Mouse (Mus musculus): ENCODE results near the gene Lrit2. TPM values are rescaled to one million over a fixed set of nuclear protein-coding genes. Genes with fewer than 3 reads are reported as not detected.

Lrit2 gene
- polyA plus RNA-seq, 2 experiments: not detected

- Histone ChIP-seq H3K4me1 (replicated peaks; ENCODE audit: control insufficient read depth in 2 of 2, insufficient read depth in 2 of 2, low read length in 1 of 2) (no peaks in the 10 kb centered on the region), H3K4me2 (ENCODE audit: low read depth) (no peak within 1 kb of the TSS), H3K27ac (no peak within 1 kb of the TSS), H3K9ac (replicated peaks) (no peak within 1 kb of the TSS), H3K4me3 (ENCODE audit: insufficient read depth in 1 of 2, low read depth in 2 of 2, low read length in 2 of 2) (no peak within 1 kb of the TSS), H3K27me3 (ENCODE audit: control insufficient read depth, insufficient read depth, low read length) (peaks cover 12% of the 10 kb centered on the region), H3K36me3 (replicated peaks; ENCODE audit: control insufficient read depth, insufficient read depth, low read depth) (no peaks in the 10 kb centered on the region), H3K9me3 (ENCODE audit: control insufficient read depth, low read length) (no peaks in the 10 kb centered on the region)
- DNase-seq (ENCODE audit: low read depth in 3 of 3, low spot score in 3 of 3): no peak
- TF ChIP-seq CTCF (IDR thresholded peaks at IDR 0.05; ENCODE audit: low read depth) (no peak), EP300 (IDR thresholded peaks at IDR 0.05; ENCODE audit: low read depth) (no peak)
- ATAC-seq (ENCODE audit: insufficient read depth): no peak
- WGBS (ENCODE audit: insufficient replicate concordance): 1% methylated on average over 30 of the region's 30 CpGs
Observed at GRCm38 (mm10) chr14:37097956-37098530, 30.3 kb downstream of the Lrit2 start, which contains the start of gene Cdhr1. TSS of gene Cdhr1 (minus strand) at chr14:37098347.

DNA sequence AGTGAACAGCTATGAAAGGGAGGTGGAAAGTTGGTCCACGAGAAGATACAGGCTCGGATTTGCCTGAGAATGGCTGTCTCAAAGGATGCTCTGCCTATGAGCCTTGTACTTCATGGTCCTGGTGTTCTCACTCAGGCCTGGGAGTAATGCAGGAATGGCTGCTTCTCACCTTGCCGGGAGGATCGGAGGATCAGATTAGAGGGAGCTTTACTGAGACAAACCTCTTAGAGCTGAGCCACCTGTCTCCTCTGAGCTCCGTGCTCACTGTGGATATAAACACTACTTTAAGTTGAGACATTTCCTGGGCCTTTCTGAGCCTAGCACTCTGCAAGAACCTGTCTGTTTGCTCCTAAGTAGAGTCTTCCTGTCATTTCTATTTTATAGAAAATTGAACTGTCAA lies 33.8 kb downstream of the Lrit2 start:
- ATAC-seq (ENCODE audit: insufficient read depth): no peak
- H3K36me3 ChIP-seq (replicated peaks; ENCODE audit: control insufficient read depth, insufficient read depth, low read depth): no peaks in the 10 kb centered on the region
- WGBS (ENCODE audit: insufficient replicate concordance): 43% methylated on average over 5 of the region's 5 CpGs

GRCm38 (mm10) chr14:37102484-37102883 lies 34.8 kb downstream of the Lrit2 start:
- DNase-seq (ENCODE audit: low read depth in 3 of 3, low spot score in 3 of 3) (no peak), ATAC-seq (ENCODE audit: insufficient read depth) (no peak)
- Histone ChIP-seq H3K9ac (replicated peaks) (no peak overlapping the region), H3K27ac (no peak overlapping the region), H3K9me3 (ENCODE audit: control insufficient read depth, low read length) (no peaks in the 10 kb centered on the region), H3K27me3 (ENCODE audit: control insufficient read depth, insufficient read depth, low read length) (peaks cover 12% of the 10 kb centered on the region), H3K4me3 (ENCODE audit: insufficient read depth in 1 of 2, low read depth in 2 of 2, low read length in 2 of 2) (no peak overlapping the region), H3K36me3 (replicated peaks; ENCODE audit: control insufficient read depth, insufficient read depth, low read depth) (no peaks in the 10 kb centered on the region), H3K4me2 (ENCODE audit: low read depth) (no peak overlapping the region), H3K4me1 (replicated peaks; ENCODE audit: control insufficient read depth in 2 of 2, insufficient read depth in 2 of 2, low read length in 1 of 2) (no peaks in the 10 kb centered on the region)
- no peak for TF ChIP-seq EP300 (IDR thresholded peaks at IDR 0.05; ENCODE audit: low read depth)
- no peak for TF ChIP-seq CTCF (IDR thresholded peaks at IDR 0.05; ENCODE audit: low read depth)
- WGBS (ENCODE audit: insufficient replicate concordance): 29% methylated on average over 3 of the region's 3 CpGs

More for the DNA sequence above, 33.8 kb downstream of the Lrit2 start:
- Histone ChIP-seq H3K27me3 (ENCODE audit: control insufficient read depth, insufficient read depth, low read length) (peaks cover 12% of the 10 kb centered on the region), H3K9me3 (ENCODE audit: control insufficient read depth, low read length) (no peaks in the 10 kb centered on the region), H3K9ac (replicated peaks) (no peak overlapping the region), H3K4me1 (replicated peaks; ENCODE audit: control insufficient read depth in 2 of 2, insufficient read depth in 2 of 2, low read length in 1 of 2) (no peaks in the 10 kb centered on the region), H3K4me2 (ENCODE audit: low read depth) (no peak overlapping the region), H3K4me3 (ENCODE audit: insufficient read depth in 1 of 2, low read depth in 2 of 2, low read length in 2 of 2) (no peak overlapping the region), H3K27ac (no peak overlapping the region)
- TF ChIP-seq CTCF (IDR thresholded peaks at IDR 0.05; ENCODE audit: low read depth) (no peak), EP300 (IDR thresholded peaks at IDR 0.05; ENCODE audit: low read depth) (no peak)
- DNase-seq (ENCODE audit: low read depth in 3 of 3, low spot score in 3 of 3): no peak

DNA sequence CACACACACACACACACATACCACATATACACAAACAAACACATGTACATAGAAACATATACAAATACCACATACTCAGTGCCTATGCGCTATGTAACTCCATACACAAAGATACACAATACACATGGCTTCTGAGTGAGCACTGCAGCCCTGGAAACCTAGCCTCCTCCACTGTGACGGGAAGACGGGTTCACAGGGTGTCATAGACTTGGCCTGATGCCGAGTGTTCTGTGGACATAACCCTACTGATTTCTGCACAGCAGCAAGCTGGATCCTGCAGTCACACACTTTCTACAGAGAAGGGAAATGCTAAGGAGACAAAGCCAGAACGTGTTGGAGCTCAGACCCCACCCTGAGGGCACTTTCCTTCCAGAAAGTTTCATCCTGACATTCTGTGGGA lies 37.0 kb downstream of the Lrit2 start:
- Histone ChIP-seq H3K9me3 (ENCODE audit: control insufficient read depth, low read length) (no peaks in the 10 kb centered on the region), H3K4me2 (ENCODE audit: low read depth) (no peak overlapping the region), H3K27me3 (ENCODE audit: control insufficient read depth, insufficient read depth, low read length) (no peaks in the 10 kb centered on the region; the same call in 1 of the 2 replicates), H3K4me1 (replicated peaks; ENCODE audit: control insufficient read depth in 2 of 2, insufficient read depth in 2 of 2, low read length in 1 of 2) (no peaks in the 10 kb centered on the region), H3K4me3 (ENCODE audit: insufficient read depth in 1 of 2, low read depth in 2 of 2, low read length in 2 of 2) (no peak overlapping the region), H3K27ac (no peak overlapping the region), H3K9ac (replicated peaks) (no peak overlapping the region), H3K36me3 (replicated peaks; ENCODE audit: control insufficient read depth, insufficient read depth, low read depth) (no peaks in the 10 kb centered on the region)
- 49% methylated on average over 5 of the region's 5 CpGs for WGBS (ENCODE audit: insufficient replicate concordance)
- TF ChIP-seq EP300 (IDR thresholded peaks at IDR 0.05; ENCODE audit: low read depth) (no peak), CTCF (IDR thresholded peaks at IDR 0.05; ENCODE audit: low read depth) (no peak)
- ATAC-seq (ENCODE audit: insufficient read depth) (no peak), DNase-seq (ENCODE audit: low read depth in 3 of 3, low spot score in 3 of 3) (no peak)

- Histone ChIP-seq H3K36me3 (replicated peaks; ENCODE audit: control insufficient read depth, insufficient read depth, low read depth) (no peaks in the 10 kb centered on the region), H3K4me2 (ENCODE audit: low read depth) (no peak overlapping the region), H3K9me3 (ENCODE audit: control insufficient read depth, low read length) (no peaks in the 10 kb centered on the region), H3K4me1 (replicated peaks; ENCODE audit: control insufficient read depth in 2 of 2, insufficient read depth in 2 of 2, low read length in 1 of 2) (no peaks in the 10 kb centered on the region), H3K4me3 (ENCODE audit: insufficient read depth in 1 of 2, low read depth in 2 of 2, low read length in 2 of 2) (no peak overlapping the region), H3K27ac (no peak overlapping the region), H3K27me3 (ENCODE audit: control insufficient read depth, insufficient read depth, low read length) (no peaks in the 10 kb centered on the region), H3K9ac (replicated peaks) (no peak overlapping the region)
- DNase-seq (ENCODE audit: low read depth in 3 of 3, low spot score in 3 of 3): no peak
- ATAC-seq (ENCODE audit: insufficient read depth): no peak
- no peak for TF ChIP-seq EP300 (IDR thresholded peaks at IDR 0.05; ENCODE audit: low read depth)
- no peak for TF ChIP-seq CTCF (IDR thresholded peaks at IDR 0.05; ENCODE audit: low read depth)
- 22% methylated on average over 7 of the region's 7 CpGs for WGBS (ENCODE audit: insufficient replicate concordance)
Observed at GRCm38 (mm10) chr14:37105846-37106245, 38.1 kb downstream of the Lrit2 start.
